Mouse (Mus musculus) intestine, embryonic 16.5 days (tissue): Measurements from ENCODE around the gene Prkcd. TPM values are rescaled to one million over a fixed set of nuclear protein-coding genes. Genes with fewer than 3 reads are reported as not detected.

ENCODE experiments used
- ATAC-seq: fragments of 200-750 bp; cut with Nextera tagmentation; 2 replicates; pipeline ENCODE4 v1.8.0; 2017; ENCODE audit warnings: moderate TSS enrichment, moderate library complexity
- H3K27ac ChIP-seq: fragments of 300-500 bp; sonication (generic); 2 replicates; pipeline ENCODE4 v1.5.1; 2014; ENCODE audit warnings: mild to moderate bottlenecking, low read length
- H3K27me3 ChIP-seq: fragments of 300-500 bp; sonication (generic); replicated peaks from 2 replicates; pipeline ENCODE4 v1.6.1; 2014; ENCODE audit warnings: low read length, control low read depth, mixed read lengths; ENCODE audit not compliant: control insufficient read depth, insufficient read depth
- H3K36me3 ChIP-seq: fragments of 300-500 bp; sonication (generic); 2 replicates; pipeline ENCODE4 v1.6.1; 2014; ENCODE audit warnings: low read length, control low read depth; ENCODE audit not compliant: control insufficient read depth, insufficient read depth
- H3K4me1 ChIP-seq: fragments of 300-500 bp; sonication (generic); 2 replicates; pipeline ENCODE4 v1.6.1; 2014; ENCODE audit warnings: low read length, control low read depth, mixed read lengths; ENCODE audit not compliant: control insufficient read depth, insufficient read depth
- H3K4me2 ChIP-seq: fragments of 300-500 bp; sonication (generic); 2 replicates; pipeline ENCODE4 v1.6.1; 2014; ENCODE audit warnings: low read depth, low read length, control low read depth
- H3K4me3 ChIP-seq: fragments of 300-500 bp; sonication (generic); 2 replicates; pipeline ENCODE4 v1.5.1; 2014; ENCODE audit warnings: mild to moderate bottlenecking, low read length
- H3K9ac ChIP-seq: fragments of 300-500 bp; sonication (generic); 2 replicates; pipeline ENCODE4 v1.6.1; 2014; ENCODE audit warnings: low read depth, low read length
- H3K9me3 ChIP-seq: fragments of 300-500 bp; sonication (generic); 2 replicates; pipeline ENCODE4 v1.6.1; 2016; ENCODE audit warnings: low read length, control low read depth; ENCODE audit not compliant: control insufficient read depth
- WGBS: fragments of 180-500 bp; shearing (Covaris S2); extraction: QIAGEN DNeasy Blood & Tissue Kit; methylation state at CpG from one replicate; pipeline ENCODE4 v1.1.7; 2014; 5-methylcytosine and 5-hydroxymethylcytosine counted together
- polyA plus RNA-seq: library from polyadenylated mRNA; unstranded; fragments of >200 nt; fragmentation: Nextera tagmentation; extraction: Ambion mirVana; gene quantifications from 2 replicates; pipeline ENCODE4 v1.2.1, GENCODE M21; 2015

The Prkcd gene
- polyA plus RNA-seq, 1 experiment from 2014 or later, result 52.1 TPM

DNA sequence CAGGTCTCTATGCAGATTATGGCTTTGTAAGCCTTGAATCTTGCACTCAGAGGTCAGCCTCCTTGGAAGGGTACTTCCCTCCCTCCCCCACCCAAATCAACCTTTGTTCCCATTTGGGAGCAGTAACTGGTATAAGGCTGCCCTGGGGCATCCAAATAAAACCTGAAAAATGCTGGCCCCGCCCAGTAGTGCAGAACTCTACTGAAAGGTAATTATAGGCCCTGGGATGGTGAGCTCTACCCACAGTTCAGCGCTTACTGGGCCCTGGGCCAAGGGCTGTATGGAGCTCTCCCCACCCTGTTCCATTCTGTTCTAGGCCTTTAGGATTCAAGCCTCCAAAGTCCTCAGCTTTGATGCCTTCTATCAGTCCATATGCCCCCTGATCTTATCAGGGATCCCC is 11.1 kb upstream of the Prkcd start:
- no peak overlapping the region for H3K4me3 ChIP-seq
- no peaks in the 10 kb centered on the region for H3K9me3 ChIP-seq
- peak; percentile 64 for ATAC-seq
- H3K4me1 ChIP-seq, result peaks cover 44% of the 10 kb centered on the region
- no peaks in the 10 kb centered on the region for H3K36me3 ChIP-seq
- 77% methylated on average over 2 of the region's 2 CpGs for WGBS
- H3K27ac ChIP-seq, result peak overlapping the region; percentile 55
- H3K27me3 ChIP-seq, result no peaks in the 10 kb centered on the region
- no peak overlapping the region for H3K4me2 ChIP-seq
- H3K9ac ChIP-seq, result no peak overlapping the region

- Histone ChIP-seq H3K4me3 (no peak overlapping the region), H3K27ac (no peak overlapping the region), H3K4me1 (peaks cover 49% of the 10 kb centered on the region), H3K4me2 (no peak overlapping the region), H3K9me3 (no peaks in the 10 kb centered on the region), H3K9ac (no peak overlapping the region), H3K27me3 (no peaks in the 10 kb centered on the region), H3K36me3 (no peaks in the 10 kb centered on the region)
- no peak for ATAC-seq
- WGBS, result 86% methylated on average over 9 of the region's 9 CpGs
These were observed 10.5 kb upstream of the Prkcd start for GRCm38 (mm10) chr14:30636499-30636898.

GRCm38 (mm10) chr14:30635219-30635910 is 9.4 kb upstream of the Prkcd start:
- H3K4me2 ChIP-seq, result no peak overlapping the region

DNA sequence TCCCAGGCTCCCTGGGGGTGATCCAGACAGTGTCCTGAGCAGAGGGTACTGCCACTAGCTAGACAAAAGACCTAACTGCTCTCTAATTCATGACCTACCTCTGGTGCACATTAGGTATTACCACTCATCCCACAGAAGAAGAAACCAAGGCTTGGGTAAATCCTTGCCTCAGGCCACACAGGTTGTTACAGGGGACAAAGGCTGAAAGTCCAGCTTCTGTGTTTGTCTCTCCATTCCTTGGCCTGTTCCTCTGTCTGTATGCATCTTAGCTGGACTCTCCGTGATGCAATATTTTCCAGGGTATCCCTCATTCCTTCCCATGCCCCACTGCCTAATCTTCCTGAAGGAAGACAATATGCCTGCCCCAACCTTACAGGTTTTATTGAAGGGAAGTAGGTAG is 8.4 kb upstream of the Prkcd start:
- no peaks in the 10 kb centered on the region for H3K9me3 ChIP-seq
- no peak for ATAC-seq
- H3K27ac ChIP-seq, result peak overlapping the region; percentile 92
- no peak overlapping the region for H3K9ac ChIP-seq
- no peak overlapping the region for H3K4me3 ChIP-seq
- H3K36me3 ChIP-seq, result no peaks in the 10 kb centered on the region
- no peaks in the 10 kb centered on the region for H3K27me3 ChIP-seq
- WGBS, result 90% methylated on average over 1 of the region's 1 CpGs
- no peak overlapping the region for H3K4me2 ChIP-seq
- peaks cover 47% of the 10 kb centered on the region for H3K4me1 ChIP-seq

More at GRCm38 (mm10) chr14:30635219-30635910, 9.4 kb upstream of the Prkcd start:
- Histone ChIP-seq H3K4me1 (peaks cover 51% of the 10 kb centered on the region), H3K36me3 (no peaks in the 10 kb centered on the region), H3K9me3 (no peaks in the 10 kb centered on the region), H3K9ac (peak overlapping the region; percentile 56), H3K27ac (peak overlapping the region; percentile 92), H3K4me3 (no peak overlapping the region), H3K27me3 (no peaks in the 10 kb centered on the region)
- peak; percentile 72 for ATAC-seq
- 54% methylated on average over 13 of the region's 13 CpGs for WGBS

DNA sequence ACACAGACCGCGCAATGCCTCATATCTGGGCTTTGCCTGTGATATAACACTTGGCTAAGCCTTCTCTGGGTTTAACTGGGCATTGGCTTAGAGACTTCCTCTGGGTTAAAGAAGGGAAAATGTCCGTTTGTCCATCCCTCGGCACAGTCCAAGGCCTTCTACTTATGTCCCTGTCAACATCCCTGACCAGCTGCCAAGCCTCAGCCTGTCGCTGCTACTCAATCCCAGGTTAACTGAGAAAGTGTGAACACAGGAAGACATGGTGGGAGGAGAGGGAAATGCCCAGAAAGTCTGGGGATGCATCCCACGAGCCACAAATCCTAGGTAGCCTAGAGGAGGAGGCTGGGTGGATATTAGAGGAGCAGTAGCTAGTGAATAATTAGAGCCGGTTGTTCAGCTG is 7.7 kb upstream of the Prkcd start:
- Histone ChIP-seq H3K27me3 (no peaks in the 10 kb centered on the region), H3K9me3 (no peaks in the 10 kb centered on the region), H3K4me3 (no peak overlapping the region), H3K4me1 (peaks cover 50% of the 10 kb centered on the region), H3K27ac (peak overlapping the region; percentile 92; the same call in 1 of the 2 replicates), H3K4me2 (no peak overlapping the region), H3K36me3 (no peaks in the 10 kb centered on the region), H3K9ac (no peak overlapping the region)
- 76% methylated on average over 7 of the region's 7 CpGs for WGBS
- no peak for ATAC-seq

GRCm38 (mm10) chr14:30631834-30632233 is 5.8 kb upstream of the Prkcd start:
- no peak overlapping the region for H3K9ac ChIP-seq
- no peaks in the 10 kb centered on the region for H3K36me3 ChIP-seq
- no peak overlapping the region for H3K4me2 ChIP-seq
- H3K4me1 ChIP-seq, result peaks cover 48% of the 10 kb centered on the region
- H3K4me3 ChIP-seq, result no peak overlapping the region
- ATAC-seq, result no peak
- no peaks in the 10 kb centered on the region for H3K27me3 ChIP-seq
- no peaks in the 10 kb centered on the region for H3K9me3 ChIP-seq
- 52% methylated on average over 2 of the region's 2 CpGs for WGBS
- no peak overlapping the region for H3K27ac ChIP-seq

- Histone ChIP-seq H3K36me3 (no peaks in the 10 kb centered on the region), H3K9ac (no peak overlapping the region; the same call in 1 of the 2 replicates), H3K4me2 (no peak overlapping the region), H3K4me3 (no peak overlapping the region), H3K27ac (no peak overlapping the region), H3K9me3 (no peaks in the 10 kb centered on the region), H3K4me1 (peaks cover 45% of the 10 kb centered on the region), H3K27me3 (no peaks in the 10 kb centered on the region)
- ATAC-seq, result no peak
- WGBS, result 72% methylated on average over 5 of the region's 5 CpGs
These were observed 5.0 kb upstream of the Prkcd start for GRCm38 (mm10) chr14:30630811-30631576.

- Histone ChIP-seq H3K27me3 (no peaks in the 10 kb centered on the region), H3K27ac (no peak overlapping the region), H3K36me3 (no peaks in the 10 kb centered on the region), H3K9me3 (no peaks in the 10 kb centered on the region), H3K4me2 (no peak overlapping the region), H3K4me1 (peaks cover 39% of the 10 kb centered on the region), H3K4me3 (no peak overlapping the region), H3K9ac (no peak overlapping the region)
- ATAC-seq, result no peak
- 46% methylated on average over 4 of the region's 4 CpGs for WGBS
These were observed 3.8 kb upstream of the Prkcd start for GRCm38 (mm10) chr14:30629839-30630238.

- no peak overlapping the region for H3K9ac ChIP-seq
- H3K27ac ChIP-seq, result peak overlapping the region; percentile 30; the same call in 1 of the 2 replicates
- H3K4me3 ChIP-seq, result no peak overlapping the region
- peaks cover 42% of the 10 kb centered on the region for H3K4me1 ChIP-seq
- H3K27me3 ChIP-seq, result no peaks in the 10 kb centered on the region
- 59% methylated on average over 5 of the region's 5 CpGs for WGBS
- H3K9me3 ChIP-seq, result no peaks in the 10 kb centered on the region
- no peak overlapping the region for H3K4me2 ChIP-seq
- H3K36me3 ChIP-seq, result no peaks in the 10 kb centered on the region
- peak; percentile 31 for ATAC-seq
These were observed 2.2 kb upstream of the Prkcd start for GRCm38 (mm10) chr14:30628235-30628634.
